Mouse (Mus musculus) MEL (cell line): ENCODE measurements around the gene Trio.

Experiments used
- CTCF ChIP-seq, 3 experiments: IDR thresholded peaks in 2 of 3; conservative IDR thresholded peaks in 1 of 3; 2 replicates each; pipeline ENCODE4 v1.5.1; 2011 to 2012; ENCODE audit warnings: low read length in 3 of 3, low read depth in 2 of 3, mild to moderate bottlenecking in 2 of 3, improper control_type of control experiment in 1 of 3, inconsistent platforms in 1 of 3, mixed read lengths in 1 of 3, moderate library complexity in 1 of 3; ENCODE audit not compliant: control insufficient read depth in 1 of 3, insufficient read depth in 1 of 3, poor library complexity in 1 of 3, severe bottlenecking in 1 of 3
- POLR2A ChIP-seq, 2 experiments: IDR thresholded peaks; 2 replicates each; pipeline ENCODE4 v1.6.1; 2011 to 2012; ENCODE audit warnings: low read length in 2 of 2, mild to moderate bottlenecking in 2 of 2, control low read depth in 1 of 2, improper control_type of control experiment in 1 of 2, low read depth in 1 of 2, moderate library complexity in 1 of 2; ENCODE audit not compliant: control insufficient read depth in 1 of 2, insufficient read depth in 1 of 2, poor library complexity in 1 of 2

- TF ChIP-seq CTCF (IDR thresholded peaks at IDR 0.05 in 2 of 3, conservative IDR thresholded peaks at IDR 0.05 in 1 of 3; ENCODE audit: control insufficient read depth in 1 of 3, insufficient read depth in 1 of 3, low read depth in 2 of 3, low read length in 3 of 3, poor library complexity in 1 of 3, severe bottlenecking in 1 of 3) (no peak), POLR2A (IDR thresholded peaks at IDR 0.05; ENCODE audit: control insufficient read depth in 1 of 2, insufficient read depth in 1 of 2, low read depth in 1 of 2, low read length in 2 of 2, poor library complexity in 1 of 2) (no peak)
Observed at GRCm38 (mm10) chr15:27760655-27761054, 265.0 kb downstream of the Trio start.
